ENCODE assay signal across 26 mouse cellular contexts in the genomic region with DNA sequence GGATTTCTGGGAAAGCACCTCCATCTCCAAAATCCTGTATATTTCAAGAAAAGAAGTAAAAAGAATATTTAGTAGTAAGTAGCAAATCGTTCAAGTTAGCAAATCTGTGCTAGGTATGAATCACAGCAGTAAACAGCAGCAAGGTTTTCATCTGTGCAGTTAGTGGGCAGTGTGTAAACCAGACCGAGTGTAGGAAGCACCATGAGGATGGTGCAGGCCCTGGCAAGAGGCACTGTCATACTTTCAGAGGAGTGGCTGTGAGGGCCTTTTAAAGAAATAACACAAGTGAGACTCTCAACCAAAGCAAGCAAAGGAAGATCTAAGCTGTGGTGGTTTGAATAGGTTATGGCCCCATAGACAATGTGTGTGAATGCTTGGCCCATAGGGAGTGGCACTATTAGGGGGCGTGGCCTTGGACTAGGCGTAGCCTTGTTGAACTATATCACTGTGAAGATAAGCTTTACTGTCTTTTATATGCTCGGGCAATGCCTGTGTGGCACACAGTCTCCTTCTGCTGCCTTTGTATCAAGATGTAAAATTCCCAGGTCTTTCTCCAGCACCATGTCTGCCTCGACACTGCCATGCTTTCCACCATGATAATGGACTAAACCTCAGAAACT. TPM values are rescaled to one million over a fixed set of nuclear protein-coding genes. Genes with fewer than 3 reads are reported as not detected.
DNase-seq lines count a peak whose midpoint lies in the region; ATAC-seq and TF ChIP-seq lines count a peak whose summit lies in the region.
"Had no signal": no experiment of that assay in that cellular context is flagged by ENCODE, and none has a peak within 500 bp of the region (broad histone marks: within the 10 kb centered on the region; RNA-seq: fewer than 3 reads in every experiment).

No protein-coding gene starts in this region.

- no peak for TF ChIP-seq POLR2A in MEL (IDR thresholded peaks at IDR 0.05; ENCODE audit: control insufficient read depth in 1 of 2, insufficient read depth in 1 of 2, low read depth in 1 of 2, low read length in 2 of 2, poor library complexity in 1 of 2)
- no peak for TF ChIP-seq POLR2A in heart, adult 2 months (IDR thresholded peaks at IDR 0.05; ENCODE audit: insufficient read depth, low read depth, low read length)

- no peak overlapping the region for H3K27ac ChIP-seq in MEL (ENCODE audit: control insufficient read depth, low read depth, low read length)
- H3K27ac ChIP-seq in intestine, postnatal 0 days (ENCODE audit: low read depth, low read length): no peak overlapping the region
- no peak overlapping the region for H3K27ac ChIP-seq in heart, adult 2 months
- H3K27ac ChIP-seq: embryonic facial prominence, embryonic 13.5 days; hindbrain, embryonic 13.5 days; kidney, postnatal 0 days had no signal

- intact Hi-C loops in heart, adult 2 months (cut with DNase I): no loop called here

- TF ChIP-seq RAD21 in MEL (IDR thresholded peaks at IDR 0.05; ENCODE audit: low read depth, low read length): no peak

- H3K9me3 ChIP-seq in MEL (replicated peaks; ENCODE audit: insufficient read depth, low read length): no peaks in the 10 kb centered on the region
- no peaks in the 10 kb centered on the region for H3K9me3 ChIP-seq in intestine, postnatal 0 days (ENCODE audit: control insufficient read depth)
- H3K9me3 ChIP-seq: embryonic facial prominence, embryonic 13.5 days; hindbrain, embryonic 13.5 days had no signal

- WGBS in intestine, postnatal 0 days: 57% methylated on average over 6 of the region's 6 CpGs
- WGBS in heart, adult 2 months: 82% methylated on average over 6 of the region's 6 CpGs

- no peak for TF ChIP-seq EP300 in MEL (IDR thresholded peaks at IDR 0.05; ENCODE audit: low read depth in 1 of 2, low read length in 2 of 2)
- TF ChIP-seq EP300 in heart, adult 2 months (IDR thresholded peaks at IDR 0.05; ENCODE audit: insufficient read depth, low read depth, low read length): no peak

- H3K27me3 ChIP-seq in MEL (ENCODE audit: control insufficient read depth in 1 of 2, insufficient read depth in 2 of 2, low read length in 2 of 2): no peaks in the 10 kb centered on the region
- H3K27me3 ChIP-seq in intestine, postnatal 0 days (replicated peaks; ENCODE audit: control insufficient read depth, insufficient read depth, low read length): no peaks in the 10 kb centered on the region
- no peaks in the 10 kb centered on the region for H3K27me3 ChIP-seq in heart, adult 2 months (ENCODE audit: control insufficient read depth, insufficient read depth, low read length)
- H3K27me3 ChIP-seq: embryonic facial prominence, embryonic 13.5 days; hindbrain, embryonic 13.5 days had no signal

- H3K4me3 ChIP-seq in MEL (ENCODE audit: control insufficient read depth in 1 of 2, insufficient read depth in 1 of 2, low read depth in 2 of 2, low read length in 2 of 2): no peak overlapping the region
- no peak overlapping the region for H3K4me3 ChIP-seq in intestine, postnatal 0 days (ENCODE audit: low read depth, low read length)
- no peak overlapping the region for H3K4me3 ChIP-seq in heart, adult 2 months
- H3K4me3 ChIP-seq: embryonic facial prominence, embryonic 13.5 days; hindbrain, embryonic 13.5 days had no signal

- H3K4me2 ChIP-seq in intestine, postnatal 0 days (replicated peaks; ENCODE audit: low read depth): no peak overlapping the region
- H3K4me2 ChIP-seq: embryonic facial prominence, embryonic 13.5 days; hindbrain, embryonic 13.5 days had no signal

- DNase-seq in MEL (ENCODE audit: low read depth, low spot score): peak; percentile 48
- DNase-seq in c-Kit-negative CD71-positive TER-119-positive erythroid progenitor cells, embryonic 14.5 days (ENCODE audit: low read depth, low spot score): peak; percentile 11
- DNase-seq in cerebellum, adult 11-12 months: no peak
- no peak for DNase-seq in layer of hippocampus, postnatal 25 days (ENCODE audit: extremely low spot score in 1 of 2, low spot score in 1 of 2)
- DNase-seq in adrenal gland, postnatal 4 days (ENCODE audit: low spot score in 2 of 2): no peak
- no peak for DNase-seq in heart, adult 2 months
- DNase-seq: cerebellum, adult 11 months; cerebellum, postnatal 14 days; gastrocnemius, postnatal 25 days; kidney, adult 11 months; layer of hippocampus, postnatal 36 days; lung, postnatal 14 days; right cerebral cortex, adult 18-20 months had no signal

- ATAC-seq in intestine, postnatal 0 days: peak; percentile 97
- ATAC-seq in megakaryocyte progenitor cell, adult 5-6 weeks (replicated peaks; ENCODE audit: poor library complexity): peak; percentile 86
- ATAC-seq: forebrain, embryonic 16.5 days had no signal

- no peak overlapping the region for H3K9ac ChIP-seq in MEL (ENCODE audit: control insufficient read depth, low read depth, low read length, poor library complexity, severe bottlenecking)
- H3K9ac ChIP-seq in intestine, postnatal 0 days (ENCODE audit: low read depth, low read length): no peak overlapping the region
- H3K9ac ChIP-seq in heart, adult 2 months (ENCODE audit: low read depth, low read length): no peak overlapping the region
- H3K9ac ChIP-seq: embryonic facial prominence, embryonic 13.5 days; hindbrain, embryonic 13.5 days had no signal

- H3K79me2 ChIP-seq in MEL (ENCODE audit: control insufficient read depth, insufficient read depth, low read length, poor library complexity): peaks cover 19% of the 10 kb centered on the region
- H3K79me2 ChIP-seq in heart, adult 2 months (replicated peaks; ENCODE audit: control insufficient read depth, insufficient read depth, low read length): no peaks in the 10 kb centered on the region; the same call in 1 of the 2 replicates

- peaks cover 0 to 3% of the 10 kb centered on the region in 2 experiments; a peak in 3 of 4 replicates for H3K4me1 ChIP-seq in MEL (ENCODE audit: control insufficient read depth in 1 of 2, insufficient read depth in 2 of 2, low read length in 2 of 2)
- no peaks in the 10 kb centered on the region for H3K4me1 ChIP-seq in intestine, postnatal 0 days (replicated peaks; ENCODE audit: control insufficient read depth, insufficient read depth, low read length)
- H3K4me1 ChIP-seq in heart, adult 2 months (ENCODE audit: control insufficient read depth, insufficient read depth, low read length): no peaks in the 10 kb centered on the region; the same call in 1 of the 2 replicates
- H3K4me1 ChIP-seq: embryonic facial prominence, embryonic 13.5 days; hindbrain, embryonic 13.5 days had no signal

- peaks cover 22 to 47% of the 10 kb centered on the region in 2 experiments for H3K36me3 ChIP-seq in MEL (ENCODE audit: control insufficient read depth in 1 of 2, insufficient read depth in 2 of 2, low read length in 2 of 2)
- peaks cover 55% of the 10 kb centered on the region for H3K36me3 ChIP-seq in intestine, postnatal 0 days (ENCODE audit: control insufficient read depth, insufficient read depth)
- peaks cover 24% of the 10 kb centered on the region for H3K36me3 ChIP-seq in heart, adult 2 months (ENCODE audit: control insufficient read depth, insufficient read depth, low read length)

- TF ChIP-seq CTCF in MEL (IDR thresholded peaks at IDR 0.05 in 2 of 3, conservative IDR thresholded peaks at IDR 0.05 in 1 of 3; ENCODE audit: control insufficient read depth in 1 of 3, insufficient read depth in 1 of 3, low read depth in 2 of 3, low read length in 3 of 3, poor library complexity in 1 of 3, severe bottlenecking in 1 of 3): no peak
- TF ChIP-seq CTCF in intestine, postnatal 0 days (IDR thresholded peaks at IDR 0.05; ENCODE audit: low read depth): no peak
- no peak for TF ChIP-seq CTCF in heart, adult 2 months (IDR thresholded peaks at IDR 0.05)

RNA-seq across cellular contexts. Expression of a gene that starts 7.3 kb away (rescaled TPM):
- 88.1 and 108 TPM in 2 replicates for total RNA-seq in MEL (2012; rRNA removed)
- 10 to 100 TPM; 40.8 to 92.1 TPM for polyA plus RNA-seq in MEL (2012; ENCODE audit: insufficient read depth in 1 of 2, insufficient read length in 2 of 2, low read depth in 1 of 2, low replicate concordance in 2 of 2, missing spikeins in 1 of 2)
- polyA plus RNA-seq in intestine, postnatal 0 days (2015; fragmentation: Nextera tagmentation; extraction: Ambion mirVana): 66.9 and 70.7 TPM in 2 replicates
- 54.8 and 56.1 TPM in 2 replicates for total RNA-seq in megakaryocyte progenitor cell, adult 5-6 weeks (2015)
- total RNA-seq in megakaryocyte progenitor cell, adult 5-6 weeks (2017): 173 and 192 TPM in 2 replicates
- 10 to 100 TPM; 60.3 to 68.2 TPM for total RNA-seq in layer of hippocampus, postnatal 25 days (2021)
- 10 to 100 TPM; 80.2 to 84.5 TPM for total RNA-seq in adrenal gland, postnatal 4 days (2021)
- 10 to 100 TPM; 42.3 to 46.1 TPM for total RNA-seq in heart, adult 2 months (2021)
- 8.5 and 15.6 TPM in 2 replicates for polyA plus RNA-seq in heart, adult 2 months (2012; rRNA removed)

RNA-seq across cellular contexts. Expression of a gene that starts 21.0 kb away (rescaled TPM):
- total RNA-seq in MEL (2012; rRNA removed): 31.4 and 41.4 TPM in 2 replicates
- 10 to 100 TPM in 1 of 2 experiments, not detected in 1; 48.9 TPM for polyA plus RNA-seq in MEL (2012; ENCODE audit: insufficient read depth in 1 of 2, insufficient read length in 2 of 2, low read depth in 1 of 2, low replicate concordance in 2 of 2, missing spikeins in 1 of 2)
- polyA plus RNA-seq in intestine, postnatal 0 days (2015; fragmentation: Nextera tagmentation; extraction: Ambion mirVana): 13.6 and 21.9 TPM in 2 replicates
- 39.7 and 47.1 TPM in 2 replicates for total RNA-seq in megakaryocyte progenitor cell, adult 5-6 weeks (2015)
- total RNA-seq in megakaryocyte progenitor cell, adult 5-6 weeks (2017): 57.2 and 82.5 TPM in 2 replicates
- total RNA-seq in layer of hippocampus, postnatal 25 days (2021): 10 to 100 TPM; 17.3 to 20.9 TPM
- 10 to 100 TPM; 30.2 to 33.2 TPM for total RNA-seq in adrenal gland, postnatal 4 days (2021)
- 10 to 100 TPM in 1 of 2 experiments, 1 to 10 TPM in 1; 9.6 to 11.5 TPM for total RNA-seq in heart, adult 2 months (2021)
- polyA plus RNA-seq in heart, adult 2 months (2012; rRNA removed): 7.6 and 11.9 TPM in 2 replicates

RNA-seq across cellular contexts. Expression of a gene that starts 21.1 kb away (rescaled TPM):
- 166 and 174 TPM in 2 replicates for total RNA-seq in MEL (2012; rRNA removed)
- 100 to 1,000 TPM in 1 of 2 experiments, not detected in 1; 182 TPM for polyA plus RNA-seq in MEL (2012; ENCODE audit: insufficient read depth in 1 of 2, insufficient read length in 2 of 2, low read depth in 1 of 2, low replicate concordance in 2 of 2, missing spikeins in 1 of 2)
- polyA plus RNA-seq in intestine, postnatal 0 days (2015; fragmentation: Nextera tagmentation; extraction: Ambion mirVana): 250 and 272 TPM in 2 replicates
- total RNA-seq in megakaryocyte progenitor cell, adult 5-6 weeks (2015): 111 and 120 TPM in 2 replicates
- 49.4 and 79.7 TPM in 2 replicates for total RNA-seq in megakaryocyte progenitor cell, adult 5-6 weeks (2017)
- total RNA-seq in layer of hippocampus, postnatal 25 days (2021): 100 to 1,000 TPM in 1 of 2 experiments, 10 to 100 TPM in 1; 98.9 to 101 TPM
- 100 to 1,000 TPM; 158 to 179 TPM for total RNA-seq in adrenal gland, postnatal 4 days (2021)
- 100 to 1,000 TPM; 169 to 173 TPM for total RNA-seq in heart, adult 2 months (2021)
- polyA plus RNA-seq in heart, adult 2 months (2012; rRNA removed): 32.1 and 49.0 TPM in 2 replicates

RNA-seq across cellular contexts. Expression of a gene that starts 29.7 kb away (rescaled TPM):
- total RNA-seq in MEL (2012; rRNA removed): not detected in 2 replicates
- not detected for polyA plus RNA-seq in MEL (2012; ENCODE audit: insufficient read depth in 1 of 2, insufficient read length in 2 of 2, low read depth in 1 of 2, low replicate concordance in 2 of 2, missing spikeins in 1 of 2)
- polyA plus RNA-seq in intestine, postnatal 0 days (2015; fragmentation: Nextera tagmentation; extraction: Ambion mirVana): not detected in 2 replicates
- total RNA-seq in megakaryocyte progenitor cell, adult 5-6 weeks (2015): not detected in 2 replicates
- total RNA-seq in megakaryocyte progenitor cell, adult 5-6 weeks (2017): not detected in 2 replicates
- not detected for total RNA-seq in layer of hippocampus, postnatal 25 days (2021)
- total RNA-seq in adrenal gland, postnatal 4 days (2021): not detected
- not detected for total RNA-seq in heart, adult 2 months (2021)
- polyA plus RNA-seq in heart, adult 2 months (2012; rRNA removed): not detected in 2 replicates
- total RNA-seq: adrenal gland, adult 18-20 months; gastrocnemius, postnatal 25 days; heart, adult 8-10 months; layer of hippocampus, postnatal 36 days; left cerebral cortex, postnatal 36 days; liver, adult 2 months had no signal
- polyA plus RNA-seq: embryonic facial prominence, embryonic 13.5 days; forebrain, embryonic 16.5 days; heart, postnatal 0 days; hindbrain, embryonic 13.5 days; kidney, postnatal 0 days; liver, adult 2 months; thymus, postnatal 0 days; urinary bladder, adult 2 months had no signal

RNA-seq across cellular contexts. Expression of a gene that starts 49.3 kb away (rescaled TPM):
- not detected in 2 replicates for total RNA-seq in MEL (2012; rRNA removed)
- under 1 TPM in 1 of 2 experiments, not detected in 1; 0.07 TPM for polyA plus RNA-seq in MEL (2012; ENCODE audit: insufficient read depth in 1 of 2, insufficient read length in 2 of 2, low read depth in 1 of 2, low replicate concordance in 2 of 2, missing spikeins in 1 of 2)
- polyA plus RNA-seq in intestine, postnatal 0 days (2015; fragmentation: Nextera tagmentation; extraction: Ambion mirVana): not detected in 2 replicates
- not detected in 2 replicates for total RNA-seq in megakaryocyte progenitor cell, adult 5-6 weeks (2015)
- not detected in 2 replicates for total RNA-seq in megakaryocyte progenitor cell, adult 5-6 weeks (2017)
- total RNA-seq in layer of hippocampus, postnatal 25 days (2021): not detected
- total RNA-seq in adrenal gland, postnatal 4 days (2021): not detected
- not detected for total RNA-seq in heart, adult 2 months (2021)
- polyA plus RNA-seq in heart, adult 2 months (2012; rRNA removed): not detected in 2 replicates
- total RNA-seq: adrenal gland, adult 18-20 months; gastrocnemius, postnatal 25 days; heart, adult 8-10 months; layer of hippocampus, postnatal 36 days; left cerebral cortex, postnatal 36 days; liver, adult 2 months had no signal
- polyA plus RNA-seq: embryonic facial prominence, embryonic 13.5 days; forebrain, embryonic 16.5 days; heart, postnatal 0 days; hindbrain, embryonic 13.5 days; kidney, postnatal 0 days; liver, adult 2 months; thymus, postnatal 0 days; urinary bladder, adult 2 months had no signal

Comparison
In these comparisons a context has a peak if more than half of its experiments do, and no peak if none do; other contexts are left out.
1. DNase-seq: peak in MEL (single experiment) and c-Kit-negative CD71-positive TER-119-positive erythroid progenitor cells, embryonic 14.5 days (single experiment); none in cerebellum, adult 11-12 months (single experiment), layer of hippocampus, postnatal 25 days (0 of 2), adrenal gland, postnatal 4 days (0 of 2) and heart, adult 2 months (0 of 2).